Mouse (Mus musculus) neural tube, embryonic 13.5 days (tissue): ENCODE measurements around the gene Uqcrc1. TPM values are rescaled to one million over a fixed set of nuclear protein-coding genes. Genes with fewer than 3 reads are reported as not detected.
A peak's percentile ranks its signal among the peaks of the same experiment; 100 is the strongest.

Experiments used
- ATAC-seq: fragments of 200-750 bp; cut with Nextera tagmentation; 2 replicates; pipeline ENCODE4 v1.8.0; 2017; ENCODE audit warnings: low read depth, mild to moderate bottlenecking, moderate TSS enrichment, moderate library complexity
- H3K27ac ChIP-seq: fragments of 300-500 bp; sonication (generic); replicated peaks from 2 replicates; pipeline ENCODE4 v1.5.1; 2015; ENCODE audit warnings: moderate library complexity, mild to moderate bottlenecking, inconsistent platforms
- H3K27me3 ChIP-seq: fragments of 300-500 bp; sonication (generic); 2 replicates; pipeline ENCODE4 v1.6.1; 2015; ENCODE audit warnings: mild to moderate bottlenecking, inconsistent platforms
- H3K36me3 ChIP-seq: fragments of 300-500 bp; sonication (generic); 2 replicates; pipeline ENCODE4 v1.6.1; 2015; ENCODE audit warnings: mild to moderate bottlenecking, inconsistent platforms
- H3K4me1 ChIP-seq: fragments of 300-500 bp; sonication (generic); replicated peaks from 2 replicates; pipeline ENCODE4 v1.6.1; 2015; ENCODE audit warnings: inconsistent platforms
- H3K4me2 ChIP-seq: fragments of 300-500 bp; sonication (generic); 2 replicates; pipeline ENCODE4 v1.6.1; 2015; ENCODE audit warnings: inconsistent platforms, mild to moderate bottlenecking, moderate library complexity
- H3K4me3 ChIP-seq: fragments of 300-500 bp; sonication (generic); 2 replicates; pipeline ENCODE4 v1.5.1; 2015; ENCODE audit warnings: mild to moderate bottlenecking, inconsistent platforms
- H3K9ac ChIP-seq: fragments of 300-500 bp; sonication (generic); 2 replicates; pipeline ENCODE4 v1.6.1; 2015; ENCODE audit warnings: moderate library complexity, mild to moderate bottlenecking, inconsistent platforms
- H3K9me3 ChIP-seq: fragments of 300-500 bp; sonication (generic); 2 replicates; pipeline ENCODE4 v1.6.1; 2016; ENCODE audit warnings: inconsistent platforms
- WGBS: fragments of 180-500 bp; shearing (Covaris S2); methylation state at CpG from one replicate; pipeline ENCODE4 v1.1.7; 2015; 5-methylcytosine and 5-hydroxymethylcytosine counted together
- polyA plus RNA-seq: library from polyadenylated mRNA; unstranded; fragments of >200 nt; fragmentation: Nextera tagmentation; extraction: Ambion mirVana; gene quantifications from 2 replicates; pipeline ENCODE4 v1.2.1, GENCODE M21; 2015

Uqcrc1 gene
- polyA plus RNA-seq, 1 experiment from 2014 or later = 434 TPM

- Histone ChIP-seq H3K4me3 (no peak overlapping the region), H3K27me3 (peaks cover 28% of the 10 kb centered on the region), H3K9ac (no peak overlapping the region), H3K27ac (0 out of 2 replicates have a peak overlapping the region, but pooled peaks have one; percentile 18), H3K36me3 (peaks cover 61% of the 10 kb centered on the region), H3K9me3 (no peaks in the 10 kb centered on the region), H3K4me1 (peaks cover 3% of the 10 kb centered on the region; the same call in 1 of the 2 replicates), H3K4me2 (no peak overlapping the region)
- no peak for ATAC-seq
- WGBS = 85% methylated on average over 9 of the region's 9 CpGs
Observed at GRCm38 (mm10) chr9:108949967-108950728, 13.7 kb downstream of the Uqcrc1 start.

- Histone ChIP-seq H3K4me1 (peaks cover 3% of the 10 kb centered on the region; the same call in 1 of the 2 replicates), H3K27me3 (peaks cover 28% of the 10 kb centered on the region), H3K27ac (no peak within 1 kb of the TSS), H3K4me2 (peak within 1 kb of the TSS; percentile 30; the same call in 1 of the 2 replicates), H3K36me3 (peaks cover 31% of the 10 kb centered on the region), H3K9ac (no peak within 1 kb of the TSS), H3K4me3 (no peak within 1 kb of the TSS), H3K9me3 (no peaks in the 10 kb centered on the region)
- WGBS = 11% methylated on average over 15 of the region's 15 CpGs
- ATAC-seq = no peak
Observed at GRCm38 (mm10) chr9:108953081-108953636, 16.7 kb downstream of the Uqcrc1 start, which contains the start of gene Col7a1. Gene Col7a1 (plus strand): TSS chr9:108953586.

- Histone ChIP-seq H3K4me3 (no peak overlapping the region), H3K27ac (no peak overlapping the region), H3K4me1 (no peaks in the 10 kb centered on the region; the same call in 1 of the 2 replicates), H3K9ac (no peak overlapping the region), H3K9me3 (no peaks in the 10 kb centered on the region), H3K36me3 (peaks cover 10% of the 10 kb centered on the region), H3K4me2 (no peak overlapping the region), H3K27me3 (peaks cover 28% of the 10 kb centered on the region)
- WGBS = 87% methylated on average over 11 of the region's 11 CpGs
- ATAC-seq = no peak
Observed at GRCm38 (mm10) chr9:108955241-108955640, 18.8 kb downstream of the Uqcrc1 start.

GRCm38 (mm10) chr9:108955846-108956245 lies 19.4 kb downstream of the Uqcrc1 start:
- no peak overlapping the region for H3K4me2 ChIP-seq
- WGBS = 90% methylated on average over 11 of the region's 11 CpGs
- no peak overlapping the region for H3K4me3 ChIP-seq
- ATAC-seq = no peak
- peaks cover 4% of the 10 kb centered on the region for H3K36me3 ChIP-seq
- H3K9me3 ChIP-seq = no peaks in the 10 kb centered on the region
- H3K27me3 ChIP-seq = peaks cover 28% of the 10 kb centered on the region
- H3K9ac ChIP-seq = no peak overlapping the region
- H3K27ac ChIP-seq = no peak overlapping the region
- no peaks in the 10 kb centered on the region; the same call in 1 of the 2 replicates for H3K4me1 ChIP-seq

GRCm38 (mm10) chr9:108963577-108963976 lies 27.1 kb downstream of the Uqcrc1 start:
- no peak overlapping the region for H3K27ac ChIP-seq
- WGBS = 75% methylated on average over 3 of the region's 3 CpGs

GRCm38 (mm10) chr9:108964338-108964737 lies 27.9 kb downstream of the Uqcrc1 start:
- H3K4me2 ChIP-seq = no peak overlapping the region
- ATAC-seq = no peak
- 82% methylated on average over 6 of the region's 6 CpGs for WGBS

More at GRCm38 (mm10) chr9:108963577-108963976, 27.1 kb downstream of the Uqcrc1 start:
- H3K9ac ChIP-seq = no peak overlapping the region
- no peak overlapping the region for H3K4me3 ChIP-seq
- H3K27me3 ChIP-seq = no peaks in the 10 kb centered on the region
- no peaks in the 10 kb centered on the region for H3K36me3 ChIP-seq
- no peaks in the 10 kb centered on the region for H3K9me3 ChIP-seq
- H3K4me1 ChIP-seq = no peaks in the 10 kb centered on the region
- H3K4me2 ChIP-seq = no peak overlapping the region
- ATAC-seq = no peak

GRCm38 (mm10) chr9:108970623-108971022 lies 34.2 kb downstream of the Uqcrc1 start:
- WGBS = 87% methylated on average over 8 of the region's 8 CpGs
- H3K36me3 ChIP-seq = no peaks in the 10 kb centered on the region
- H3K4me1 ChIP-seq = no peaks in the 10 kb centered on the region
- no peaks in the 10 kb centered on the region for H3K9me3 ChIP-seq
- no peak overlapping the region for H3K4me3 ChIP-seq
- ATAC-seq = no peak
- H3K27me3 ChIP-seq = no peaks in the 10 kb centered on the region
- H3K9ac ChIP-seq = no peak overlapping the region
- no peak overlapping the region for H3K4me2 ChIP-seq
- no peak overlapping the region for H3K27ac ChIP-seq

More at GRCm38 (mm10) chr9:108964338-108964737, 27.9 kb downstream of the Uqcrc1 start:
- Histone ChIP-seq H3K4me3 (no peak overlapping the region), H3K4me1 (no peaks in the 10 kb centered on the region), H3K36me3 (no peaks in the 10 kb centered on the region), H3K9me3 (no peaks in the 10 kb centered on the region), H3K27me3 (no peaks in the 10 kb centered on the region), H3K9ac (no peak overlapping the region), H3K27ac (no peak overlapping the region)

- Histone ChIP-seq H3K9me3 (no peaks in the 10 kb centered on the region), H3K27me3 (no peaks in the 10 kb centered on the region), H3K36me3 (no peaks in the 10 kb centered on the region), H3K4me2 (no peak overlapping the region), H3K27ac (no peak overlapping the region), H3K9ac (no peak overlapping the region), H3K4me1 (no peaks in the 10 kb centered on the region), H3K4me3 (no peak overlapping the region)
- 81% methylated on average over 9 of the region's 9 CpGs for WGBS
- ATAC-seq = no peak
Observed at GRCm38 (mm10) chr9:108976483-108976882, 40.0 kb downstream of the Uqcrc1 start.

- no peak for ATAC-seq
- Histone ChIP-seq H3K27me3 (no peaks in the 10 kb centered on the region), H3K4me1 (no peaks in the 10 kb centered on the region), H3K4me3 (no peak overlapping the region), H3K4me2 (no peak overlapping the region), H3K9me3 (no peaks in the 10 kb centered on the region), H3K27ac (no peak overlapping the region), H3K36me3 (no peaks in the 10 kb centered on the region), H3K9ac (no peak overlapping the region)
- 83% methylated on average over 7 of the region's 7 CpGs for WGBS
Observed at GRCm38 (mm10) chr9:108977966-108978365, 41.5 kb downstream of the Uqcrc1 start.

GRCm38 (mm10) chr9:108982498-108982897 lies 46.1 kb downstream of the Uqcrc1 start:
- H3K9ac ChIP-seq = no peak overlapping the region
- H3K4me3 ChIP-seq = no peak overlapping the region
- H3K4me2 ChIP-seq = no peak overlapping the region
- no peaks in the 10 kb centered on the region for H3K4me1 ChIP-seq
- no peaks in the 10 kb centered on the region for H3K36me3 ChIP-seq
- 77% methylated on average over 8 of the region's 8 CpGs for WGBS
- ATAC-seq = no peak
- H3K27ac ChIP-seq = no peak overlapping the region
- no peaks in the 10 kb centered on the region for H3K27me3 ChIP-seq
- no peaks in the 10 kb centered on the region for H3K9me3 ChIP-seq

- no peak overlapping the region for H3K9ac ChIP-seq
- no peak for ATAC-seq
- H3K9me3 ChIP-seq = no peaks in the 10 kb centered on the region
- no peaks in the 10 kb centered on the region for H3K27me3 ChIP-seq
- no peaks in the 10 kb centered on the region for H3K36me3 ChIP-seq
- H3K4me3 ChIP-seq = no peak overlapping the region
- H3K4me1 ChIP-seq = no peaks in the 10 kb centered on the region
- H3K4me2 ChIP-seq = no peak overlapping the region
- WGBS = 78% methylated on average over 9 of the region's 9 CpGs
- no peak overlapping the region for H3K27ac ChIP-seq
Observed at GRCm38 (mm10) chr9:108983209-108983608, 46.8 kb downstream of the Uqcrc1 start.

GRCm38 (mm10) chr9:108985710-108986109 lies 49.3 kb downstream of the Uqcrc1 start, which contains the start of gene Ucn2:
Gene Ucn2 (plus strand): TSS chr9:108986010.
- no peak for ATAC-seq
- 83% methylated on average over 3 of the region's 4 CpGs for WGBS
- H3K9me3 ChIP-seq = no peaks in the 10 kb centered on the region

More at GRCm38 (mm10) chr9:108985710-108986109, 49.3 kb downstream of the Uqcrc1 start, which contains the start of gene Ucn2:
- no peak within 1 kb of the TSS for H3K9ac ChIP-seq
- no peaks in the 10 kb centered on the region for H3K27me3 ChIP-seq
- H3K4me3 ChIP-seq = no peak within 1 kb of the TSS
- no peak within 1 kb of the TSS for H3K4me2 ChIP-seq
- H3K27ac ChIP-seq = no peak within 1 kb of the TSS
- no peaks in the 10 kb centered on the region for H3K36me3 ChIP-seq
- no peaks in the 10 kb centered on the region for H3K4me1 ChIP-seq
